Mouse (Mus musculus) heart, adult 2 months (tissue): ENCODE data around the gene Rwdd2a.

ENCODE experiments used
- CTCF ChIP-seq: fragments of 200-600 bp; IDR thresholded peaks from 2 replicates; pipeline ENCODE4 v1.8.1; 2022; ENCODE audit warnings: antibody characterized with exemption, mild to moderate bottlenecking, moderate library complexity
- EP300 ChIP-seq: fragments of 200-500 bp; IDR thresholded peaks from 2 replicates; pipeline ENCODE4 v1.6.1; 2011; ENCODE audit warnings: low read depth, low read length, control low read depth; ENCODE audit not compliant: insufficient read depth
- POLR2A ChIP-seq: fragments of 200-500 bp; IDR thresholded peaks from 2 replicates; pipeline ENCODE4 v1.6.1; 2011; ENCODE audit warnings: mild to moderate bottlenecking, low read depth, low read length, control low read depth; ENCODE audit not compliant: insufficient read depth

GRCm38 (mm10) chr9:86553886-86554285 is 17.9 kb upstream of the Rwdd2a start:
- TF ChIP-seq EP300 (no peak), CTCF (no peak), POLR2A (no peak)
